Mouse (Mus musculus) B cell, adult 2 months (primary cell): ENCODE data around the gene B630019K06Rik.
"Not testable (repeated sequence)": the region's sequence is repeated elsewhere in the genome, so short reads cannot be mapped to it uniquely, and the experiment has no call there.

Experiments used
- DNase-seq, 2 experiments: peaks; one replicate each; pipeline ENCODE4 v3.0.0; 2022

Gene B630019K06Rik

DNA sequence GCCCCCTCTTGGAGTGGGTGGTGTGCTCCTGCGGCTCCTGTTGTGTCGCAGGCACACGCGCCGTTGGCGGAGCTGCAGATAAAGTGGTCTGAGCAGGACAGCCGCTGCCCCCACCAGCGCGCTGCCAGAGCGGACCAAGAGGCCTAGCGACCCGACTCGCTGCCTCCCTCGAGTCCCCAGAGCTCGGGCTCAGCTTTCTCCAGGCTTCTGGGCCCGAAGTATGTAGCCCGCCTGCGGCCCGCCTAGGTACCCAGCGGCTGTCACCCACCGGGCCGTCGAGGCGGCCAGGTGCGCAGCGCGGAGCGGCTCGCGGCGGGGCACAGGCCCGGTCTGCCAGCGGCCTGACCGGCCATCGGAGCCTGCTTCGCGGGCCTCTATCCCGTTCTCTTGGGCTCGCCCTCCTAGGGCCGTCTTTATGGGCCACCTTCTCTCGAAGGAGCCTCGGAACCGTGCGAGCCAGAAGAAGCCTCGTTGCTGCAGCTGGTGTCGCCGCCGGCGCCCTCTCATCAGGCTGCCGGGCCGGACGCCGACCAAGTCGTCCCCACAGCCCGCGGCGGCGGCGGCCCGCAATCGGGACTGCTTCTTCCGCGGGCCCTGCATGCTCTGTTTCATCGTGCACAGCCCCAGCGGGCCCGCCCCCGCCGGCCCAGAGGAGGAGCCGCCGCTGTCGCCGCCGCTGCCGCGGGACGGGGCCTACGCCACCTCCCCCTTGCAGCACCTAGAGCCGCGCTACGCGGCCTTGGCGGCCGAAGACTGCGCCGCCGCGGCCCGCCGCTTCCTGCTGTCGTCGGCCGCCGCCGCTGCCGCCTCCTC is at the start of gene B630019K06Rik:
TSS of gene B630019K06Rik (plus strand) at position 40 of the 813 bp plus-strand sequence.
- peak; percentile 49 to 55 for DNase-seq

DNA sequence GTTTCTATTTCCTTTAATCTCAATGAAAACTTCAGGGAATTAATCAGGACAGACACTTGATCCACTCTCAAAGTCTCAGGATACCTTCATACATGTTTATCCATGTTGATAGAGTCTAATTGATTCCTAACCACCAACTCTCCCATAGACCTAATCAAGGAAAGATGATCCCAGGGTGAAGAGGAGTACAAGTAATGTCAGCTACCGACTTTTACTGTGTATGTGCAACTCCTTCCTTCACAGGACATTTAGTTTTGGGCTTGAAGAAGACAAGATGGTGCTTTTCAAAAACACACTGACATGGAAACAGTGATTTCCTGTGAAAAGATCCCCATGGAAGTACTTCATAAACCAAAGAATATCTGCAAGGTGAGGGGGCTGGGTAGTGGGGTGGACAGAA is 48.5 kb upstream of the B630019K06Rik start, which contains the start of gene Gm6592:
TSS of gene Gm6592 (plus strand) at position 301 of the 400 bp plus-strand sequence.
- no peak for DNase-seq

DNA sequence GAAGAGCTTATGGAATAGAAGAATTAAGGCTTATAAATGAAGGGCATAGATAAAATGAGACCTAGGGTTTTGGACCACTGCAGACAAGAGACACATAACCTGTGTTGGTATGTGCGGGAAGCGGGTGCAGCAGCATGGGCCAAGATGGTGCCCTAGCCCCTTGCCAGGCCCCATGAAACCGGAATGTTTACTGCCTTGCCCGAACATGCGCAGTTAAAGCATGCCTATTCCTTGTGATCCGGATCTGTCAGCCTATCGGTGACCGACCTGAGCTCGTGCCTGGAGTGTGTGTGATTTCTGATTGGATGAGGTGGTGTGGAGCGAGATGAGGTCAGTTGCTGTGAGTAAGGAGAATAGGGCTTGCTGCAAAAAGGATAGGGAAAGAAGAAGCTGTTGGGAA is 39.7 kb upstream of the B630019K06Rik start:
- no peak for DNase-seq

GRCm38 (mm10) chrX:8864331-8864730 is 27.9 kb upstream of the B630019K06Rik start:
- peak; percentile 23 to 41 for DNase-seq

- DNase-seq, result not testable (repeated sequence)
These were observed 18.2 kb upstream of the B630019K06Rik start, which contains the start of gene Gm5751 for GRCm38 (mm10) chrX:8873953-8874352. Gene Gm5751 (plus strand): TSS chrX:8874253.

DNA sequence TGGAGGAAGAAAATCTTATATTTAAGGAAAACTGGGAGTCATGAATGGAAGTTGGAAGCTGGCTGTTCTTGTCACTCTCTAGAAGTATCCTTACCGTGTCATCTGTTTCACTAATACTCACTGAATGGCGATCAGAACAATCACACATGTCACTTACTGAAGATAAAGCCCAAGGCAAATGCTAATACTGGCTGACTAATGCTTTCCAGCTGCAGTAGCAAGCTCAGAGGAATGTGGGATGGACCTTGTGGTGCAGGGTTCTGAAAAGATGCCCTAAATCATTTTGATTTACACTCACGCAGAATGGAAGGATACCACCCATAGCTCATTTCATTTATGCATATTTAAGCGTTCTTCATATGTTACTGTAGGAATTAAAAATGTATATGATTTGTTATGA is 7.8 kb upstream of the B630019K06Rik start:
- DNase-seq, result no peak

DNA sequence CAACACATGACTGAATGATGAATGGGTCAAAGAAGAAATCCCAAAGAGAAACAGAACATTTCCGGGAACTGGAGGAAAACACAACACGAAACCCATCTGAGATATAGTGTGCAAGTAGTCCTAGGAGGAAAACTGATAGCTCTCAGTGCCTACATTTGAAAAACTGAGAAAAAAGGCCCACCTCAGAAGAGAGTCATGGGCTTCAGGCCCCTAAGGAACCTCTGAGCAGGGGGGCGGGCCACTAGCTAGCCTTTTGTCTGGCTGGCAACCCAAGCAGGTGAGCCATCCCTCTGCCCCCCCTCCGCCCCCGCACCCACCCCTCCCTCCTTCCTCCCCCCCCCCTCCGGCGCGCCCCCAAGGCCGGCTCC is 223 bp upstream of the B630019K06Rik start:
- no peak for DNase-seq

GRCm38 (mm10) chrX:8893182-8893651 is 1.0 kb downstream of the B630019K06Rik start:
- DNase-seq, result peak in 1 of 2 experiments; percentile 14

GRCm38 (mm10) chrX:8900823-8901222 is 8.6 kb downstream of the B630019K06Rik start:
- DNase-seq, result no peak

DNA sequence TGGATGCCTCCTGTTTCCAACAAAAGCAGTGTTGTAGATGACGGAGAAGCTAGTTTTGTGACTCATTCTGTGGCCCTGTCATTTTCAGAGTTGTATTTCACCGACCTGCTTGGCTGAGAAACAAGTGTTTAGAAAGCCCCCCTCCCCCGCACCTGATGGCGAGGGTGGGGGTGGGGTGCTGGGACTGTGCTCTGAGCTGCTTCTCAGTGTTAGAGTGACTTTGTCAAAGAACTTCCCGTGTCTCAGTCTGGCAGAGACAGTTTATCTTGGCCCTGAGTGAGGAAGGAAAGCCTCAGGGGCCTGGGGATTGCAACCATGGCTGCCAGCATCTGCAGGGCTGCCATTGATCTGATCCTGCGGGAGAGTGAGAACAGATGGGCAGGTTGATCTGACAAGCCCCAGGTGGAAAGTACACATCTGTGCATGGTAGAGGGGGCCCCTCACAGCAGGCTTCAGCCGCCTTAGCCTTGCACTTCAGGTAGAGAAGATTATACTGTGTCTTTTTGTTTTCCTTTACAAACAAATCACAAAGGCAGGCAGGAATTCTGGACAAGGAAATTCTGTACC is 9.8 kb downstream of the B630019K06Rik start:
- no peak for DNase-seq

DNA sequence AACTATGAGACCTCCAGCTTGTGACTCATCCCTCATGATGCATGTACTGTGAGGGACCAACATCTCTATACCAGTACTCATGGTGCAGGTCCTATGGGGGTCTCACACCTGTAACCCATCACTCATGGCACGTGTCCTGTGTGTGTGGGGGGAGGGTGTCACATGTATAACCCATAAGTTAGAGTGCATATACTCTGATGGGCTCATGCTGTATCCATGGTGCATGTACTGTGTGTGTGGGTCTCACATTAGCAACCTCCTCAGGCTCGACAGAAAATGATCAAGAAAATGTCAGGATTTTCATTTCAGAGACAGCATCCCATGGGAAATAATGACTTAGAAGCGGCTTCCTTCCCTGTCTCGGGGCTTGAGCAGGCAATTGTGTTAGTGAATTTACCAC is 28.9 kb downstream of the B630019K06Rik start:
- no peak for DNase-seq

DNA sequence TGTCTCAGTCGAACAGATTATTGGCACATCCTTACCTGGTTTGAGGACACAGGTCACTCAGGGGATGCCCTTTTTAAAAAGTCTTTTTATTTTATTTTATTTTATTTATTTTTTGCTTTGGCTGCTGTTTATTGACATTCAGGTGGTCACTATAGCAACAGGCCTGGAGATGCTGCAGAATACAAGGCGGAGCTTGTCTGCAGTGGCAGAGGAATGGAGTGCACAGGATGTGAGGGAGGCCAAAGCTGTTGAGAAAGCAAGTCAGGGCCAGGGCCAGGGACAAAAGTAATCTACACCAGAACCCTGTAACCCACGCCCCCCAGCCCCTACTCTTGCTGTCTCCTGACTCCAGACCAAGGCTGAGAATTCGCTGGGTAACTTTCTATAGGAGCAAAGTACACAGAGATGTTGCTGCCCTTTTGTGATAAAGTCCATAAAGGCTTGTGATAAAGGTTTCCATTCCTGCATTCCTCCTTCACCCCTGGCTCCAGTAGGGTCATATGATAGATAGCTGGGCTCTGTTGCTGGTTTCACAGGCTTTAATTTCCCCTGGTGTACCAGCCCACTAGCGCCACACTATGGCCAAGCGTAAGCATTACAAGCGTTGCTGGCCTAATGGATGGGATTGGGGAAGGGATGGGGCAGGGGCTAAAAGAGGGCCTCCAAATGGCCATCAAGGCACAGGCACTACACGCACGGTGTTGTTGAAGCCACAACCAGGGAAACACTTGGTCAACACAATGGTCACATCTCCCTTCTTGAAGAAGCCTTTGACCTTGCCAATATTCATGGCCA is 29.8 kb downstream of the B630019K06Rik start:
- no peak for DNase-seq

- no peak for DNase-seq
These were observed 35.1 kb downstream of the B630019K06Rik start for GRCm38 (mm10) chrX:8927308-8927707.

DNA sequence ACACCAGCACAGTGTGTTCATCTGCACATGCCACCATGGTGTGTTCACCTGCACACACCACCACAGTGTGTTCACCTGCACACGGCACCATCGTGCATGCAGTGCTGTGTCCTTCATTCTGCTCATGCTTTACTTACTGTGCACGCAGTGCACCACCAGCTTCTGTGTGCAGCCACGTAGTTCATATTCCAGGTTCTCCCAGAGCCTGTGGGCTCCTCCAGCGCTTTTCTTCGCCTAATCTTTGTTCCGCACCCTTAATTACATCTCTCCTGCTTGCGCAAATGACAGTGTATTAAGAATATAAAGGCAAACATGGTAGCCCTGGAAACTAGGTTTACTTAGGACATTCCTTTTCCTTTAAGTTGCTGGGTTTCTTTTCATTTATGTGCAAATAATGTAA is 51.9 kb downstream of the B630019K06Rik start:
- DNase-seq, result no peak
